Mouse (Mus musculus): ENCODE measurements around the gene Capn2. TPM values are rescaled to one million over a fixed set of nuclear protein-coding genes. Genes with fewer than 3 reads are reported as not detected.

The Capn2 gene
- polyA plus RNA-seq, 1 experiment from 2014 or later = 135 TPM

GRCm38 (mm10) chr1:182429826-182430225 is 87.6 kb downstream of the Capn2 start:
- WGBS = 81% methylated on average over 3 of the region's 3 CpGs
- Histone ChIP-seq H3K36me3 (ENCODE audit: insufficient read depth, low read length) (peaks cover 19% of the 10 kb centered on the region; the same call in 1 of the 2 replicates), H3K4me2 (replicated peaks; ENCODE audit: low read depth, low read length) (no peak overlapping the region), H3K9ac (replicated peaks; ENCODE audit: low read depth) (no peak overlapping the region), H3K4me1 (ENCODE audit: insufficient read depth, low read depth, low read length) (peaks cover 3% of the 10 kb centered on the region; the same call in 1 of the 2 replicates), H3K27me3 (replicated peaks; ENCODE audit: insufficient read depth, low read length) (no peaks in the 10 kb centered on the region), H3K4me3 (ENCODE audit: low read depth, low read length) (no peak overlapping the region), H3K27ac (ENCODE audit: low read length) (no peak overlapping the region), H3K9me3 (ENCODE audit: low read length) (no peaks in the 10 kb centered on the region)
- ATAC-seq = no peak
- no peak for TF ChIP-seq CTCF (IDR thresholded peaks at IDR 0.05)
- no peak for TF ChIP-seq EP300 (IDR thresholded peaks at IDR 0.05)
- no peak for DNase-seq (ENCODE audit: low spot score)

GRCm38 (mm10) chr1:182427426-182427825 is 90.0 kb downstream of the Capn2 start:
- 30% methylated on average over 1 of the region's 1 CpGs for WGBS
- H3K9ac ChIP-seq (replicated peaks; ENCODE audit: low read depth) = no peak overlapping the region
- ATAC-seq (peak; percentile 50), DNase-seq (ENCODE audit: low spot score) (peak; percentile 63)
- H3K36me3 ChIP-seq (ENCODE audit: insufficient read depth, low read length) = peaks cover 9% of the 10 kb centered on the region; the same call in 1 of the 2 replicates
- no peak overlapping the region for H3K27ac ChIP-seq (ENCODE audit: low read length)
- peaks cover 3% of the 10 kb centered on the region; the same call in 1 of the 2 replicates for H3K4me1 ChIP-seq (ENCODE audit: insufficient read depth, low read depth, low read length)
- H3K4me3 ChIP-seq (ENCODE audit: low read depth, low read length) = no peak overlapping the region
- TF ChIP-seq EP300 (IDR thresholded peaks at IDR 0.05) (no peak), CTCF (IDR thresholded peaks at IDR 0.05) (no peak)
- H3K4me2 ChIP-seq (replicated peaks; ENCODE audit: low read depth, low read length) = no peak overlapping the region
- no peaks in the 10 kb centered on the region for H3K27me3 ChIP-seq (replicated peaks; ENCODE audit: insufficient read depth, low read length)
- H3K9me3 ChIP-seq (ENCODE audit: low read length) = no peaks in the 10 kb centered on the region

GRCm38 (mm10) chr1:182426444-182426843 is 91.0 kb downstream of the Capn2 start:
- Histone ChIP-seq H3K27me3 (replicated peaks; ENCODE audit: insufficient read depth, low read length) (no peaks in the 10 kb centered on the region), H3K27ac (ENCODE audit: low read length) (no peak overlapping the region), H3K9me3 (ENCODE audit: low read length) (no peaks in the 10 kb centered on the region), H3K4me1 (ENCODE audit: insufficient read depth, low read depth, low read length) (peaks cover 3% of the 10 kb centered on the region; the same call in 1 of the 2 replicates), H3K36me3 (ENCODE audit: insufficient read depth, low read length) (peaks cover under 1% of the 10 kb centered on the region; the same call in 1 of the 2 replicates), H3K9ac (replicated peaks; ENCODE audit: low read depth) (no peak overlapping the region), H3K4me2 (replicated peaks; ENCODE audit: low read depth, low read length) (no peak overlapping the region), H3K4me3 (ENCODE audit: low read depth, low read length) (no peak overlapping the region)
- no peak for TF ChIP-seq CTCF (IDR thresholded peaks at IDR 0.05)
- TF ChIP-seq EP300 (IDR thresholded peaks at IDR 0.05) = no peak
- no peak for DNase-seq (ENCODE audit: low spot score)
- 46% methylated on average over 2 of the region's 2 CpGs for WGBS
- ATAC-seq = no peak

DNA sequence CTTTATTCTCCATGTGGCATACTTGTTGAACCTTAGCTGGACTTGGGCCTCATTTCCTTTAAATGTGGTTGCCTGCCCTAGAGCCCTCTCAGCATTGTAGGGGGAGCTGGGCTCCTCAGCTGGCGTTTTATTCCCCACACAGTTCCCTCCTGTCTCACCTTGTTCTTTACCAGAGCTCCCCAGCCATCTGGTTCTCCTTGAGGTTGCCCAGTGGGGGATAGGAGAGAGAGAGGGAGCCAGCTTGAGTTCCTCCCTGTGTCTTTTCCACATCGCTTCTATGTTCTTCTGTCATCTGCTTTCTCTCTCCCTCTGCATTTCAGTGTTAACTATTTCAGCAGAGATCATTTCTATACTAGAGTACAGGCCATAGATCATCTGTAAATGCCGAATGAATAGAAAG is 92.2 kb downstream of the Capn2 start:
- Histone ChIP-seq H3K36me3 (ENCODE audit: insufficient read depth, low read length) (no peaks in the 10 kb centered on the region), H3K4me2 (replicated peaks; ENCODE audit: low read depth, low read length) (no peak overlapping the region), H3K4me1 (ENCODE audit: insufficient read depth, low read depth, low read length) (peaks cover 6% of the 10 kb centered on the region; the same call in 1 of the 2 replicates), H3K27ac (ENCODE audit: low read length) (no peak overlapping the region), H3K9me3 (ENCODE audit: low read length) (no peaks in the 10 kb centered on the region), H3K9ac (replicated peaks; ENCODE audit: low read depth) (no peak overlapping the region), H3K4me3 (ENCODE audit: low read depth, low read length) (no peak overlapping the region), H3K27me3 (replicated peaks; ENCODE audit: insufficient read depth, low read length) (no peaks in the 10 kb centered on the region)
- WGBS = 68% methylated on average over 3 of the region's 3 CpGs
- ATAC-seq (no peak), DNase-seq (ENCODE audit: low spot score) (no peak)
- TF ChIP-seq EP300 (IDR thresholded peaks at IDR 0.05) (no peak), CTCF (IDR thresholded peaks at IDR 0.05) (no peak)

DNA sequence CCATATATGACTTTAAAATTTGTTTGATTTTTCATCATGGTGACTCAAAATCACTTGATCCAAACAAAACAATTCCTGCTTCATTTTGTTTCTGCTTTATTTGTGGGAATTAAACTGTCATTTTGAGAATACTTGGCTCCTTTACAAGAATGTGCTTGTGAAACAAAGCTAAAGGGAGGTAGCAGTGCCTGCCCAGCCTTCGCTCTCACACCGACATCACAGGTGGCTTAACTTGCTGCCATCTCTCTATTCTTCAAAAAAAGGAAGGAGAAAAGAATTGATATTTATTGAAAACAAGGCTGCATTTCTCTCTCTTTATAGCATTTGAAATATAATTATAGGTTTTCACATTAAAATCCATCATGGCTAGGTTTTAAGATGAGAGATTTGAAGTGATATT is 93.1 kb downstream of the Capn2 start:
- Histone ChIP-seq H3K9me3 (ENCODE audit: low read length) (no peaks in the 10 kb centered on the region), H3K27ac (ENCODE audit: low read length) (no peak overlapping the region), H3K27me3 (replicated peaks; ENCODE audit: insufficient read depth, low read length) (no peaks in the 10 kb centered on the region), H3K9ac (replicated peaks; ENCODE audit: low read depth) (no peak overlapping the region), H3K36me3 (ENCODE audit: insufficient read depth, low read length) (no peaks in the 10 kb centered on the region), H3K4me2 (replicated peaks; ENCODE audit: low read depth, low read length) (no peak overlapping the region), H3K4me1 (ENCODE audit: insufficient read depth, low read depth, low read length) (peaks cover 6% of the 10 kb centered on the region; the same call in 1 of the 2 replicates), H3K4me3 (ENCODE audit: low read depth, low read length) (no peak overlapping the region)
- TF ChIP-seq CTCF (IDR thresholded peaks at IDR 0.05) (no peak), EP300 (IDR thresholded peaks at IDR 0.05) (no peak)
- no peak for DNase-seq (ENCODE audit: low spot score)
- 40% methylated on average over 2 of the region's 2 CpGs for WGBS
- ATAC-seq = no peak

GRCm38 (mm10) chr1:182419481-182419880 is 97.9 kb downstream of the Capn2 start:
- Histone ChIP-seq H3K36me3 (ENCODE audit: insufficient read depth, low read length) (no peaks in the 10 kb centered on the region), H3K9ac (replicated peaks; ENCODE audit: low read depth) (no peak overlapping the region), H3K4me3 (ENCODE audit: low read depth, low read length) (no peak overlapping the region), H3K27ac (ENCODE audit: low read length) (no peak overlapping the region), H3K4me2 (replicated peaks; ENCODE audit: low read depth, low read length) (no peak overlapping the region), H3K9me3 (ENCODE audit: low read length) (no peaks in the 10 kb centered on the region), H3K4me1 (ENCODE audit: insufficient read depth, low read depth, low read length) (peaks cover 3% of the 10 kb centered on the region; the same call in 1 of the 2 replicates), H3K27me3 (replicated peaks; ENCODE audit: insufficient read depth, low read length) (no peaks in the 10 kb centered on the region)
- ATAC-seq = no peak
- WGBS = 75% methylated on average over 3 of the region's 3 CpGs
- no peak for DNase-seq (ENCODE audit: low spot score)
- TF ChIP-seq EP300 (IDR thresholded peaks at IDR 0.05) = no peak

Other genes starting within 250 kb of the Capn2 start
- gene Degs1, start 234.8 kb downstream of the Capn2 start, polyA plus RNA-seq (2015; fragmentation: Nextera tagmentation; extraction: Ambion mirVana) = 194 and 219 TPM in 2 replicates
- 9.8 and 12.5 TPM in 2 replicates for gene Fbxo28, start 176.0 kb downstream of the Capn2 start, polyA plus RNA-seq (2015; fragmentation: Nextera tagmentation; extraction: Ambion mirVana)
- gene Trp53bp2, start 108.4 kb downstream of the Capn2 start, polyA plus RNA-seq (2015; fragmentation: Nextera tagmentation; extraction: Ambion mirVana) = 27.0 and 30.1 TPM in 2 replicates
- gene Capn8, start 47.4 kb upstream of the Capn2 start, polyA plus RNA-seq (2015; fragmentation: Nextera tagmentation; extraction: Ambion mirVana) = 0.25 and 0.57 TPM in 2 replicates
- gene Ccdc185, start 231.6 kb upstream of the Capn2 start, polyA plus RNA-seq (2015; fragmentation: Nextera tagmentation; extraction: Ambion mirVana) = not detected in 2 replicates
- 13.3 and 14.7 TPM in 2 replicates for gene Susd4, start 246.3 kb upstream of the Capn2 start, polyA plus RNA-seq (2015; fragmentation: Nextera tagmentation; extraction: Ambion mirVana)